Mouse (Mus musculus) thymus, adult 2 months (tissue): ENCODE results near the gene Mylk. TPM values are rescaled to one million over a fixed set of nuclear protein-coding genes. Genes with fewer than 3 reads are reported as not detected.
"Not testable (repeated sequence)": the region's sequence is repeated elsewhere in the genome, so short reads cannot be mapped to it uniquely, and the experiment has no call there.

Source experiments
- DNase-seq: peaks from one replicate; pipeline ENCODE4 v3.0.0; 2021
- H3K27ac ChIP-seq: fragments of 200-500 bp; 2 replicates; pipeline ENCODE4 v1.5.1; 2012; ENCODE audit warnings: low read length, control low read depth; ENCODE audit not compliant: control insufficient read depth, insufficient read depth
- H3K27me3 ChIP-seq: fragments of 200-500 bp; 2 replicates; pipeline ENCODE4 v1.6.1; 2012; ENCODE audit warnings: mild to moderate bottlenecking, low read length, moderate library complexity, mixed read lengths; ENCODE audit not compliant: control insufficient read depth, insufficient read depth
- H3K36me3 ChIP-seq: fragments of 200-500 bp; 2 replicates; pipeline ENCODE4 v1.6.1; 2012; ENCODE audit warnings: mild to moderate bottlenecking, low read length, moderate library complexity; ENCODE audit not compliant: control insufficient read depth, insufficient read depth
- H3K4me1 ChIP-seq: fragments of 200-500 bp; replicated peaks from 2 replicates; pipeline ENCODE4 v1.6.1; 2012; ENCODE audit warnings: low read length; ENCODE audit not compliant: control insufficient read depth, insufficient read depth
- H3K4me3 ChIP-seq: fragments of 200-500 bp; 2 replicates; pipeline ENCODE4 v1.5.1; 2012; ENCODE audit warnings: mild to moderate bottlenecking, low read length, control low read depth, moderate library complexity; ENCODE audit not compliant: control insufficient read depth, insufficient read depth
- CTCF ChIP-seq: fragments of 200-500 bp; IDR thresholded peaks from 2 replicates; pipeline ENCODE4 v1.5.1; 2012; ENCODE audit warnings: mild to moderate bottlenecking, control low read depth, low read length, moderate library complexity, borderline replicate concordance; ENCODE audit not compliant: control insufficient read depth, poor library complexity, insufficient read depth; ENCODE audit errors: extremely low read depth
- POLR2A ChIP-seq: fragments of 200-500 bp; IDR thresholded peaks from 2 replicates; pipeline ENCODE4 v1.6.1; 2012; ENCODE audit warnings: mild to moderate bottlenecking, low read length, control low read depth, moderate library complexity; ENCODE audit not compliant: control insufficient read depth, poor library complexity, insufficient read depth; ENCODE audit errors: extremely low read depth
- WGBS: fragments of 180-500 bp; shearing (Covaris S2); methylation state at CpG from one replicate; pipeline ENCODE4 v1.1.7; 2018; 5-methylcytosine and 5-hydroxymethylcytosine counted together
- polyA plus RNA-seq: library from polyadenylated mRNA; depleted of rRNA; stranded (reverse); fragments of >200 nt; gene quantifications from 2 replicates; pipeline ENCODE4 v1.2.3, GENCODE M21; 2012; rRNA removed

The Mylk gene
- polyA plus RNA-seq, result 7.2 and 7.6 TPM in 2 replicates

DNA sequence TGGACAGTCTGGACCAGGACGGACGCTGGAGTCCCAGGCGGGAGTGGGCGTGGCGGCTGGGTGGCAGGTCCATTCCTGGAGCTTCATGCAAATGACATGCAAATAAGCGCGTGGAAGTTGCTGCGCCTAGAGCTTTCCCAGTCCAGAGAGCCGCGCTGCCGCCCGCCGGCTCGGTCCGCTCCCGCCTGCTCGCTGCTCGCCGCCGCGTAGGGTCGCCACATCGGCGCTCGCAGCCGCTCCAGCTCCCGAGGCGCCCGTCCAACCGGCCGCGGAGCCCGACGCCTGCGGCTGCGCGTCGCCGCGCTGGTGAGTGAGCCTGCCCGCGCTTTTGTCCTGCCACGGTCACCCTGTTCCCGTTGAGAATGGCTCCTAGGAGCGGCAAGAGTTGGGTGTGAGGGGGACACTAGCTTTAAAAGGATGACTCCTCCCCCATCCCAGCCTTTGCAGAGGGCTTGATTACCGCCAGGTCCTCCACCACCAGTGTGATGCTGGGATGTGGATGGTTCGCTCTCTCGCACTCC lies at the start of gene Mylk:
TSS of gene Mylk (plus strand) at position 146 of the 521 bp plus-strand sequence.
- Histone ChIP-seq H3K36me3 (no peaks in the 10 kb centered on the region), H3K4me1 (no peaks in the 10 kb centered on the region; the same call in 1 of the 2 replicates), H3K4me3 (no peak within 1 kb of the TSS), H3K27me3 (peaks cover 3% of the 10 kb centered on the region; the same call in 1 of the 2 replicates), H3K27ac (no peak within 1 kb of the TSS)
- 2% methylated on average over 48 of the region's 48 CpGs for WGBS
- DNase-seq, result peak; percentile 7
- TF ChIP-seq POLR2A (no peak), CTCF (no peak)

DNA sequence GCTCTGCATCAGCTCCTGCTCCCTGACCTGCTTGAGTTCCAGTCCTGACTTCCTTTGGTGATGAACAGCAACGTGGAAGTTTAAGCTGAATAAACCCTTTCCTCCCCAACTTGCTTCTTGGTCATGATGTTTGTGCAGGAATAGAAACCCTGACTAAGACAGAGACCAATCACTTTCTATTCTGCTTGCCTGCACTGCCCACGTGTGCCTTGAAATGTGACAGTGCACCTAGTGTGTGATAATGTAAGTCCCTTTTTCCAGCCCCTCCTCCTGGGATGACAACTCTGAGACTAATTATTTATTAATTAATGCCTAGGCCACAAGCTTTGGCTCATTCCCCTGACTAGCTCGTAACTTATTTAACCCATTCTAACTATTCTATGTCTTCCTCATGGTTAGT lies 46.3 kb upstream of the Mylk start:
- not testable (repeated sequence) for H3K4me1 ChIP-seq, DNase-seq, H3K36me3 ChIP-seq, H3K27ac ChIP-seq, H3K4me3 ChIP-seq, H3K27me3 ChIP-seq
- 86% methylated on average over 3 of the region's 3 CpGs for WGBS

DNA sequence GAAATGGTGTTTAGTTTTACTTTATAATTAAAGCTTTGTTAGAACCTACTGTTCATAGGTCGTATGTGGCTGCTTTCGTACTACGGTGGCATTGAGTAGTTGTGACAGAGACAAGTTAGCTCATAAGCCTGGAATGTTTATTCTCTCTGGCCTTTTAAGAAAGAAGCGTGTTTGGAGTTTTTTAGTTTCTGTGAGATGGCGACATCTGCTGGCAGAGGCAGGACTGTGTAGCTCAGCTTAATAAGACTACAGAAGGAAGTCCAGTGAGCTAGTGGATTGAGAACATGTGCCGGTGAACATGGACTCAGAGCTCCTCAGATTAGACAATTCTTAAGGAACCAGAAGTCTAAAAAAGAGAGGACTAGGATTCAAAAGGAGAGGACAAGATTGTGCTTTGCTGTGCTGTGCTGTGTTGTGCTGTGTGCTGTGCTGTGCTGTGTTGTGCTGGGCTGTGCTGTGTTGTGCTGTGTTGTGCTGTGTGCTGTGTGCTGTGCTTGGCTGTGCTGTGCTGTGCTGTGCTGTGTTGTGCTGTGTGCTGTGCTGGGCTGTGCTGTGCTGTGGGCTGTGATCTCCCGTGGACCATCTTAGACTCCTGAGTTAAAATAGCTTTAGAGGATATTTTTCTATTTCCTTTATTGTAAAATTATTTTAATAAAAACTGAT lies 44.7 kb upstream of the Mylk start:
- 41% methylated on average over 7 of the region's 7 CpGs for WGBS
- Histone ChIP-seq H3K4me1 (no peaks in the 10 kb centered on the region), H3K36me3 (no peaks in the 10 kb centered on the region), H3K27ac (no peak overlapping the region), H3K27me3 (no peaks in the 10 kb centered on the region), H3K4me3 (no peak overlapping the region)
- no peak for TF ChIP-seq POLR2A
- no peak for TF ChIP-seq CTCF
- DNase-seq, result peak; percentile 51

DNA sequence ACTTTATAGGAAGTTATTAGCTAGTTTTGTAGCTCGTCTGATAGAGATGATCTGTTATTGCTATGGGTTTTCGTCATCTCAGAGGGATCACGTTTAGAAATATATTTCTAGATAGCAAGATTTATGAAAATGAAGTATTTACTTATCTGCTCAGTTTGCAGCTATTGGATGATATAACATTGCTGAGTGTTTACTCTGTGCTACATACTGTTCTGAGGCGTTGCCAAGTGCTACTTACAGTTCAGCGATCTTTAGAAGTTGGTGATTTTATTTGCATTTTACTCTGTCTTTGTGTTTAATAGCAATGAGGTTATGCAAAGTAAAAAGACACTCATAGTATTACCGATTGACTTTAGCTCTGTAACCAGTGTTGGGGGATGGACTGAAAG lies 44.2 kb upstream of the Mylk start:
- no peaks in the 10 kb centered on the region for H3K27me3 ChIP-seq
- H3K27ac ChIP-seq, result no peak overlapping the region
- no peak overlapping the region for H3K4me3 ChIP-seq
- H3K36me3 ChIP-seq, result no peaks in the 10 kb centered on the region
- H3K4me1 ChIP-seq, result no peaks in the 10 kb centered on the region
- no peak for DNase-seq
- TF ChIP-seq CTCF (no peak), POLR2A (no peak)
- WGBS, result 94% methylated on average over 6 of the region's 6 CpGs

DNA sequence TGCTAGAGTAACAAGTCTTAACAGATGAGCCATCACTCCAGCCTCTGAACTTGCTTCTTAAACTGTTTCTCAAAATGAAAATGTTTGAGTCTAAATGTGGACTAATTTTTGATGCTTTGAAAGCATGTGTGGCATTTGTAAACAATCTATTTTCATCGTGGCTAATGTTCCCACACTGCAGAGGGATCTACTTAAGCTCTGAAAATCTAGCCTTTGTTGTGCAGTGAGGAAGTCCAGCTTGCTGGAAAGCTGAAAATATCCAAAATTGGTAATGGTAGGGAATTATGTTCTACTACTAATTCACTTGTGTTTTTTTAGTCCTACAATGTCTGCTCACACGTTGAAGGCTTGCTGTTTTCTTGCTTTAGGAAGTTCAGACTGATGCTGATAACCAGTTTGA lies 39.0 kb upstream of the Mylk start:
- TF ChIP-seq CTCF (no peak), POLR2A (no peak)
- Histone ChIP-seq H3K36me3 (no peaks in the 10 kb centered on the region; the same call in 1 of the 2 replicates), H3K27me3 (no peaks in the 10 kb centered on the region), H3K4me1 (no peaks in the 10 kb centered on the region), H3K27ac (no peak overlapping the region), H3K4me3 (no peak overlapping the region)
- DNase-seq, result no peak
- WGBS, result 90% methylated on average over 2 of the region's 2 CpGs

DNA sequence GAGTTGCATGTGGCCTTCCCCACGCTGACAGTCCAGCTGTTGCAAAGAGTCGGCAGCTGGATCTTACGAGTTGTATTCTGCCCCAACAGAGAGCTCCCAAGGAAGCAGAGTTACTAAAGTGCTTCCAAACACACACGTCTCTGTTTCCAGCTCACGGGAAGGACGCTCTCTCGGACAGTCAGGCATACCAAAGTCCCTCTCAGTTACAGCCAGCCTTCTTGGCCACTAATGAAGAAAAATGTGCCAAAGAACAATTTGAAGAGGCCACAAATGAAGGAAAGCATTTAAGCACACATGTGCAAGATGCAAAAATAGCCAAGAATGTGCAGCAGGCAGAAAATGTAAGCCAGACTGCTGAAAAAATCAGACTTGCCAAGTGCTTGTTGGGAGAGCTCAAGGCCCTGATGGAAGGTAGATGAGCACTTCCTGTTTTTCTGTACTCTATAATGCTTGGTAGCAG lies 38.5 kb upstream of the Mylk start:
- TF ChIP-seq CTCF, result no peak
- TF ChIP-seq POLR2A, result no peak
- H3K36me3 ChIP-seq, result no peaks in the 10 kb centered on the region; the same call in 1 of the 2 replicates
- H3K27ac ChIP-seq, result no peak overlapping the region
- H3K27me3 ChIP-seq, result no peaks in the 10 kb centered on the region
- WGBS, result 96% methylated on average over 7 of the region's 7 CpGs
- no peak overlapping the region for H3K4me3 ChIP-seq
- no peaks in the 10 kb centered on the region for H3K4me1 ChIP-seq
- DNase-seq, result no peak

DNA sequence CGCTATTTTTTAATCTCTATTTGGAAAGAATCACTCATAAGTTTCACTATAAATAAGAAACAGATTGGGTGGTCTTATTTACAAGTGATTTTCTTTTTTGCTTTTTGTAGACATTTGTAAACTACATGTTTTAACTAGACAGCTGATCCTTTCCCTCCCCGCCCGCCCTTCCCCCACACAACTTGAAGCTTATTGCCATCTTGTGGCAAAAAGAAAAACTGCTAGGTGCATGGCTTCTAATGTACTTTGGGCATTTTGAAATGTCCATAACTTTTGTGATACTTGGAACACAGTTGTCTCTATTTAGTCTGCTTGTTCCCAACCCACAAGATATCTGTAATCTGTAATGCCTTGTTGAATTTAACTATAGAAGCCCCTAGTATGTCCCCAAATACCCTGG lies 33.5 kb upstream of the Mylk start:
- H3K27ac ChIP-seq, result no peak overlapping the region
- no peak for DNase-seq
- H3K4me1 ChIP-seq, result no peaks in the 10 kb centered on the region
- no peak for TF ChIP-seq CTCF
- TF ChIP-seq POLR2A, result no peak
- no peaks in the 10 kb centered on the region for H3K27me3 ChIP-seq
- H3K36me3 ChIP-seq, result no peaks in the 10 kb centered on the region; the same call in none of the 2 replicates
- 83% methylated on average over 3 of the region's 3 CpGs for WGBS
- H3K4me3 ChIP-seq, result no peak overlapping the region
